Mouse (Mus musculus) testis, adult 2 months (tissue): ENCODE results near the gene Rpia.

Experiments used
- CTCF ChIP-seq: fragments of 200-500 bp; IDR thresholded peaks from 2 replicates; pipeline ENCODE4 v1.5.1; 2012; ENCODE audit warnings: low read depth, mild to moderate bottlenecking, inconsistent platforms, low read length, moderate library complexity; ENCODE audit not compliant: control insufficient read depth, insufficient read depth, insufficient replicate concordance
- POLR2A ChIP-seq: fragments of 200-500 bp; IDR thresholded peaks from 2 replicates; pipeline ENCODE4 v1.6.1; 2012; ENCODE audit warnings: low read depth, mild to moderate bottlenecking, inconsistent platforms, low read length, moderate library complexity; ENCODE audit not compliant: control insufficient read depth

DNA sequence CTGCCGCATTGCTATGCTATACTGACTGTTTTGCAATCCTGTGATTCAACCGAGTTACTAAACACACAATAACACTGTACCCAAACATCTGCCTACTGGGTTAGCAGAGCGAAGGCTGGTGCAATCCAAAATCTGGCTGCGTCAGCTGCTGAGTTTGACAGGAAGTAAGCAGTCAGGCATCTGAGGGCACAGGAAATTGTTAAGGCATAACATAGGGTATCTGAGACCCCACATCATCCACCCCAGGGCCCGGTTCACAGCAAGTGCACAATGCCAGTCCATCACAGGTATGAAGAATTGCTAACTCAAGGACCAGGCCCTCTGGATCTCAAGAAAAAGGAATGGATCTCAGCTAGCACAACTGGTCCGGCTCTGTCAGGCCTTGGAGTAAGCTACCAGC is 29.4 kb downstream of the Rpia start:
- no peak for TF ChIP-seq POLR2A
- TF ChIP-seq CTCF, result no peak
